Mouse (Mus musculus) heart, embryonic 11.5 days (tissue): ENCODE measurements around the gene Cdh4. TPM values are rescaled to one million over a fixed set of nuclear protein-coding genes. Genes with fewer than 3 reads are reported as not detected.

Source experiments
- ATAC-seq: fragments of 200-750 bp; cut with Nextera tagmentation; replicated peaks from 2 replicates; pipeline ENCODE4 v1.8.0; 2017; ENCODE audit warnings: moderate library complexity; ENCODE audit not compliant: insufficient number of reproducible peaks, low FRiP score, low TSS enrichment
- H3K27ac ChIP-seq: fragments of 300-500 bp; sonication (generic); 2 replicates; pipeline ENCODE4 v1.5.1; 2014; ENCODE audit warnings: mild to moderate bottlenecking, low read depth, low read length
- H3K27me3 ChIP-seq: fragments of 300-500 bp; sonication (generic); 2 replicates; pipeline ENCODE4 v1.6.1; 2014; ENCODE audit warnings: mild to moderate bottlenecking, low read length, mixed read lengths; ENCODE audit not compliant: control insufficient read depth, insufficient read depth
- H3K36me3 ChIP-seq: fragments of 300-500 bp; sonication (generic); 2 replicates; pipeline ENCODE4 v1.6.1; 2014; ENCODE audit warnings: mild to moderate bottlenecking, low read length, moderate library complexity, mixed read lengths; ENCODE audit not compliant: control insufficient read depth, insufficient read depth
- H3K4me1 ChIP-seq: fragments of 300-500 bp; sonication (generic); 2 replicates; pipeline ENCODE4 v1.6.1; 2014; ENCODE audit warnings: low read length; ENCODE audit not compliant: control insufficient read depth, insufficient read depth
- H3K4me2 ChIP-seq: fragments of 300-500 bp; sonication (generic); 2 replicates; pipeline ENCODE4 v1.6.1; 2014; ENCODE audit warnings: mild to moderate bottlenecking, moderate library complexity
- H3K4me3 ChIP-seq: fragments of 300-500 bp; sonication (generic); 2 replicates; pipeline ENCODE4 v1.5.1; 2014; ENCODE audit warnings: low read depth, low read length
- H3K9ac ChIP-seq: fragments of 300-500 bp; sonication (generic); 2 replicates; pipeline ENCODE4 v1.6.1; 2014; ENCODE audit warnings: mild to moderate bottlenecking, low read depth, low read length, moderate library complexity
- H3K9me3 ChIP-seq: fragments of 300-500 bp; sonication (generic); replicated peaks from 2 replicates; pipeline ENCODE4 v1.6.1; 2016; ENCODE audit warnings: low read length; ENCODE audit not compliant: control insufficient read depth
- WGBS: fragments of 180-500 bp; shearing (Covaris S2); extraction: QIAGEN DNeasy Blood & Tissue Kit; methylation state at CpG from one replicate; pipeline ENCODE4 v1.1.7; 2014; ENCODE audit not compliant: insufficient replicate concordance; 5-methylcytosine and 5-hydroxymethylcytosine counted together
- polyA plus RNA-seq: library from polyadenylated mRNA; unstranded; fragments of >200 nt; fragmentation: Nextera tagmentation; extraction: Ambion mirVana; gene quantifications from 2 replicates; pipeline ENCODE4 v1.2.1, GENCODE M21; 2014

Gene Cdh4
- polyA plus RNA-seq, 1 experiment from 2014 or later: 0.56 TPM

DNA sequence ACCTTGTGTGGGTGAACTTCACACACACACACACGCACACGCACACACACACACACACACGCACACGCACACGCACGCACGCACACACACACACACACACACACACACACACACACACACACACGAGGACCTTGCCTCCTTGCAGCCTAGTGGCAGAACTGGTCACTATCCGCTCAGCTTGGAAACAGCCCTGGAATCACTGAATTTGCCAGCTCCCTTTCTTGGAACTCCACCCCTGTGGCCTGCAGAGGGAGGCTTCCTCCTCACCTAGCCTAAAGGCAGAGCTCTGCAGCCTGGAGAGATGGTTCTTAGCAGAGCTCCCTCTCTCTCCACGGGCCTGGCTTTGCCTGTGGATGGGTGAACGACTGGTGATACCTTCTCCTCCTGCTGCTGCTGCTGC, 1.7 kb downstream of the Cdh4 start:
- no peak overlapping the region for H3K27ac ChIP-seq
- no peaks in the 10 kb centered on the region; the same call in 1 of the 2 replicates for H3K4me1 ChIP-seq
- H3K4me2 ChIP-seq: peak overlapping the region; percentile 99
- no peaks in the 10 kb centered on the region for H3K36me3 ChIP-seq
- peak overlapping the region; percentile 66; the same call in 1 of the 2 replicates for H3K4me3 ChIP-seq
- no peak for ATAC-seq
- peaks cover 37% of the 10 kb centered on the region for H3K27me3 ChIP-seq
- WGBS: 21% methylated on average over 10 of the region's 11 CpGs
- no peak overlapping the region for H3K9ac ChIP-seq
- H3K9me3 ChIP-seq: peaks cover under 1% of the 10 kb centered on the region; the same call in 1 of the 2 replicates

DNA sequence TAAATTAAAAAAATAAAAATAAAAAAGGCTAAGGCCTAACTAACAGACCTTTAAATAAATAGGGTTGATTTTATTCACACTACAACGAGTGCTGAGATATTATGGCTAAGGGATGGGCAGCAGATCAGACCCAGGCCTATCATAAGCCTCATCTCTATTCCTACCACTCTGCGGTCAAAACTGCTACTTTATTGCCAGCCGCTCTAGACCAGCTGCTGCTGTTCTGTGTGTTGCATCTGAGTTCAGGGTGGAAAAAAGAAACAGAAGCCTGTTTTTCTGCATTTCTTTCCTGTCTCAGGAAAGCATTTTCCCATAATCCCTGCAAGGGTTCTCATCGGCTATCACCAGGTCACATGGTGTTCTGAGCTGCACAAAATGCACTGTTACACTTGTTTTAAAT, 6.0 kb downstream of the Cdh4 start:
- no peak overlapping the region for H3K4me2 ChIP-seq
- peaks cover 5% of the 10 kb centered on the region; the same call in 1 of the 2 replicates for H3K9me3 ChIP-seq
- ATAC-seq: no peak
- peaks cover 17% of the 10 kb centered on the region for H3K27me3 ChIP-seq
- no peaks in the 10 kb centered on the region for H3K36me3 ChIP-seq
- no peak overlapping the region for H3K27ac ChIP-seq
- no peaks in the 10 kb centered on the region for H3K4me1 ChIP-seq
- H3K9ac ChIP-seq: no peak overlapping the region
- 87% methylated on average over 4 of the region's 4 CpGs for WGBS
- no peak overlapping the region for H3K4me3 ChIP-seq

DNA sequence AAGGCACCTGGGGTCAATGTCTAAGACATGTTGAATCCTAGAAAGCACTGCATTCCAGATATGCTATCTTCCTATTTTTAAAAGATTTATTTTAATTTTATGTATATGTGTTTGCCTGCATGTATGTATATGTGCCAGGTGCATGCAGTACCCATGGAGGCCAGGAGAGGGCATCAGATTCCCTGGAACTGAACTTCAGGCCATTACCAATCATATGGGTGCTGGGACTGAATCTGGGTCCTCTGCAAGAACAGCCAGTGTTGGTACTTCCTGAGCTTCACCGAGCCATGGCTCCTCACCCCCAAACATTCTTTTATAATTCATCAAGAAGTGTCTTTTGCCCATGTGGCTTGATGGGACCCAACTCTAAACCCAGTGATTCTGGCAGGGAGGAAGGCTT, 6.8 kb downstream of the Cdh4 start:
- H3K27me3 ChIP-seq: peaks cover 11% of the 10 kb centered on the region
- H3K4me3 ChIP-seq: no peak overlapping the region
- H3K27ac ChIP-seq: no peak overlapping the region
- H3K9me3 ChIP-seq: peaks cover 5% of the 10 kb centered on the region; the same call in 1 of the 2 replicates
- no peak for ATAC-seq
- no peaks in the 10 kb centered on the region for H3K4me1 ChIP-seq
- no peaks in the 10 kb centered on the region for H3K36me3 ChIP-seq
- no peak overlapping the region for H3K4me2 ChIP-seq
- WGBS: 87% methylated on average over 1 of the region's 1 CpGs
- no peak overlapping the region for H3K9ac ChIP-seq

DNA sequence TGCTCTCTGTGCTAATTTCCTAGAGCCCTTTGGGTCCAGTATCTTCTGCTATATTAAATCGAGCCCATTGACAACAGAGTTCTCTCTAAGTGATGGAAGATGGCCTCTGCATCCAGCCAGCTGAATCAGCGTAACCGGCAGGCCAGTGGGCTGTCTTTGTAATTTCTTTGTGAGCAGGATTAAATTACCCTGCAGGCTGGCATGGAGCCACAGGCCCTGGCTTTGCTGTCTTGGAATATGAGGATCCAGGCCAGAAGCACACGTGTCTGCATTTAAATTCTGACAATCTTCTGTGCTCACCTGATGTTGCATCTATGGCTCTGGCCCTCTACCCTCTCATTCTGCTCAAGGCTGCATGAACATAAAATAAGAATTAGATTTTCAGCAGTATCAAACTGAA, 17.0 kb downstream of the Cdh4 start:
- WGBS: 81% methylated on average over 4 of the region's 4 CpGs
- Histone ChIP-seq H3K27ac (no peak overlapping the region), H3K27me3 (no peaks in the 10 kb centered on the region), H3K4me3 (no peak overlapping the region), H3K9me3 (peaks cover 63% of the 10 kb centered on the region), H3K9ac (no peak overlapping the region), H3K4me2 (no peak overlapping the region), H3K4me1 (no peaks in the 10 kb centered on the region), H3K36me3 (no peaks in the 10 kb centered on the region)
- ATAC-seq: no peak

DNA sequence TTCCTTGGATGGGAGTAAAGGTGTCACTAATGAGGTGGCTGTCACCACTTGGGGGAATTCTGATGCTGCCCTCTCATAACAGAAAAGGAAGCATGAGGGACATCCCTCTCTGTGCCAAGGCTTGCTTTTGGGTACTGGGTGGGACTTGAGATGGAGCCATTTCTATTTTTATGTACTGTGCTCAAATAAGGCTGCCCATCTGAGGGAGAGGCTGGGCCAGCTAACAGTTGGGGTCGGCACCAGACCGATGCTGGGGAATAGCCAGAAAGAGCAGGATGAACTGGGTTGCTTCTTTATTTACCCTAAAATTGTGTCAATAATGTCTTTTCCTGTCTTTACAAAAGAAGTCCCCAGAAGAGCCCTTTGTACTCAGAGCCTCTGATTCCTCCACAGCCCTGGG, 17.4 kb downstream of the Cdh4 start:
- no peaks in the 10 kb centered on the region for H3K4me1 ChIP-seq
- H3K4me2 ChIP-seq: no peak overlapping the region
- no peaks in the 10 kb centered on the region for H3K27me3 ChIP-seq
- peaks cover 63% of the 10 kb centered on the region for H3K9me3 ChIP-seq
- H3K36me3 ChIP-seq: no peaks in the 10 kb centered on the region
- no peak overlapping the region for H3K9ac ChIP-seq
- no peak overlapping the region for H3K4me3 ChIP-seq
- WGBS: 90% methylated on average over 2 of the region's 2 CpGs
- H3K27ac ChIP-seq: no peak overlapping the region
- ATAC-seq: no peak

DNA sequence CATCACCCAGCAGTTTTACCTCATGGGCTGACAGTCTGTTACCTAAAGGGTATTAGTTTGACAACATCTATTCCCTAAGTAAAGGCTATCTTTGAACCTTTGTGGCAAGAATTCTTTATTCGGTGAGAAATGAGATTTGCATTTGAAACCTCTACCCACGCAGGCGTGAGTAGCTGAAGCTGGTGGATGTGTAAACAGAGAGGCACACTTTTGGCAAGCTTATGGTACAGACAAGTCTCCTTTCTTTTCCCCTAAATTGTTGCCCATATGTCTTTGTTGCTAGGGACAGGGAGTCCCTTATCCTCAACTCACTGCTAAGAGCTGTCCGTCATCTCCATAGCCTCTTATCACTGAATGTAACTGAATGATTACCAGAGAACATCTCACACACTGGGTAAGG, 21.3 kb downstream of the Cdh4 start:
- Histone ChIP-seq H3K9me3 (peaks cover 66% of the 10 kb centered on the region), H3K4me3 (no peak overlapping the region), H3K36me3 (no peaks in the 10 kb centered on the region), H3K9ac (no peak overlapping the region), H3K27me3 (no peaks in the 10 kb centered on the region), H3K4me1 (no peaks in the 10 kb centered on the region), H3K4me2 (no peak overlapping the region), H3K27ac (no peak overlapping the region)
- 78% methylated on average over 4 of the region's 4 CpGs for WGBS
- ATAC-seq: no peak

DNA sequence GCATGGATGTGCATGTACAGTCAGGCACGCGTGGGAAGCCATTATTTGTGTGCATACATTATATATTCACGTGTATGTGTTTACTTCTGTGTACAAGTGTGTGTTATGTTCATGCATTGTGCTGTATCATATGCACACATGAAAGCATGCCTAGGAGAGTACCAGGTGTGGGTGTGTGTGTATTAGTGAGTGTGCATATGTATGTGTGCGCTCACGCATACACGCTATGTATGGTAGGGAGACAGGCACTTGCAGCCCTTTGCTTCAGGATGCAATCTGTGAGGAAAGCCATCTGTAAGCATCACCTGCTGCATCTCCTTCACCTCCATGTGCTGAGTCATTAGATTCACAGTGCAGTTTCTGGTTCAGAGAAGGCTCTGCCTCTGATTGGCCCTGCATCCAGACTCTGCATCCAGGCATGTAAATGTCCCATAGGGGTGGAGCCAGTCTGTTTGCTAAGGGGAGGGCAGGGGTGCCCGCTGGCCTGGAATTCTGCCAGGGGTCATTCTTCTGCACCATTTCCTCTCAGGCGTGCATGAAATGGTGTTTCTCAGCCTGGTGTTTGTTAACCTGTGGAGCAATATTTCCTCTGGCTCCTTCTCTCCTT, 25.7 kb downstream of the Cdh4 start:
- Histone ChIP-seq H3K4me2 (no peak overlapping the region), H3K9ac (no peak overlapping the region), H3K9me3 (peaks cover 28% of the 10 kb centered on the region), H3K27ac (no peak overlapping the region), H3K36me3 (no peaks in the 10 kb centered on the region), H3K4me1 (no peaks in the 10 kb centered on the region), H3K4me3 (no peak overlapping the region), H3K27me3 (no peaks in the 10 kb centered on the region)
- ATAC-seq: no peak
- WGBS: 79% methylated on average over 8 of the region's 8 CpGs

DNA sequence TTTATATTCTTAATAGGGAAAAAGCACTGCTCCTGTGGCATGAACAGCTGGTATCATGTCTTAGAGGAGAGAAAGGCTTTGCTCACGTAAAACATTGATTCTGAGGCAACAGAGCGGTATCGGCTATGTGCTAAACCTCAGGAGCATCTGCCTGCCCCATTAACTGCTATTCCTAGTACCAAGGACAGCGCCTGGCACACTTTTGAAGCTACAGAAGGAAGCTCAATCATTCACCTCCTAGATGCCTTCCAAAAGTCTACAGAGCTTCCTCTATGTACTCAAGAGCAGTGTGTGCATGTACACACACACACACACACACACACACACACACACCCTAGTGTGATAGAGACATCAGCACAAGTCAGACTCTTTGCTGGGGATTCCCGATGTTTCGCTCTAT, 34.4 kb downstream of the Cdh4 start:
- no peak overlapping the region for H3K27ac ChIP-seq
- H3K4me1 ChIP-seq: no peaks in the 10 kb centered on the region
- WGBS: 68% methylated on average over 6 of the region's 6 CpGs
- no peak overlapping the region for H3K9ac ChIP-seq
- ATAC-seq: no peak
- H3K9me3 ChIP-seq: no peaks in the 10 kb centered on the region
- H3K4me3 ChIP-seq: no peak overlapping the region
- no peak overlapping the region for H3K4me2 ChIP-seq
- no peaks in the 10 kb centered on the region for H3K36me3 ChIP-seq
- H3K27me3 ChIP-seq: no peaks in the 10 kb centered on the region

DNA sequence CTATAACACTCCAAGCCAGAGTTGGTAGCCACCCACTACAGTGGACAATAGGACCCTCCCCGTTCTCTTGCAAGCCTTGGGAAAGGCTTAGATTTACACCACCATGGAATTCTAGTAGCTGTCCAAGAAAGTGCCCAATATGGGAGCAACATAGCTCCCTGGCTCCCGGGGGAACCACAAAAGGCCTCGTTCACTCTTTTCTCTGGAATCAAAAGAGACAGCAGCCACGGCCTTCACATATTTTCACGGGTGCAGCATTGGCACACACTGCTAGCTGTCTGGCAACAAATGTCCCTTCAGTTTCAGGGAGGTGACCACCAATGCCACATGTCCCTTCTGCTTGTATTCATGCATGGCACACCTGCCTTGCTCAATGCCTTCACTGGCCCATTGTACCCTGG, 38.6 kb downstream of the Cdh4 start:
- no peak for ATAC-seq
- no peaks in the 10 kb centered on the region for H3K9me3 ChIP-seq
- 79% methylated on average over 5 of the region's 5 CpGs for WGBS
- no peak overlapping the region for H3K27ac ChIP-seq
- H3K36me3 ChIP-seq: no peaks in the 10 kb centered on the region
- no peak overlapping the region for H3K9ac ChIP-seq
- H3K4me3 ChIP-seq: no peak overlapping the region
- H3K4me1 ChIP-seq: no peaks in the 10 kb centered on the region
- H3K4me2 ChIP-seq: no peak overlapping the region
- H3K27me3 ChIP-seq: no peaks in the 10 kb centered on the region
